Mouse (Mus musculus) limb, embryonic 11.5 days (tissue): ENCODE measurements around the gene Unc79. TPM values are rescaled to one million over a fixed set of nuclear protein-coding genes. Genes with fewer than 3 reads are reported as not detected.

ENCODE experiments used
- ATAC-seq: fragments of 200-750 bp; cut with Nextera tagmentation; 2 replicates; pipeline ENCODE4 v1.8.0; 2017; ENCODE audit warnings: low read depth; ENCODE audit not compliant: insufficient number of reproducible peaks, low FRiP score, low TSS enrichment
- DNase-seq: peaks from one replicate; pipeline ENCODE4 v3.0.0-alpha.2; 2015; ENCODE audit warnings: low spot score
- H3K27ac ChIP-seq: fragments of 300-500 bp; sonication (generic); replicated peaks from 2 replicates; pipeline ENCODE4 v1.5.1; 2014; ENCODE audit warnings: low read depth, mild to moderate bottlenecking, low read length
- H3K27me3 ChIP-seq: fragments of 300-500 bp; sonication (generic); 2 replicates; pipeline ENCODE4 v1.6.1; 2014; ENCODE audit warnings: mild to moderate bottlenecking, low read length, mixed read lengths; ENCODE audit not compliant: control insufficient read depth, insufficient read depth
- H3K36me3 ChIP-seq: fragments of 300-500 bp; sonication (generic); 2 replicates; pipeline ENCODE4 v1.6.1; 2014; ENCODE audit warnings: mild to moderate bottlenecking, low read length, moderate library complexity, mixed read lengths; ENCODE audit not compliant: control insufficient read depth, insufficient read depth
- H3K4me1 ChIP-seq: fragments of 300-500 bp; sonication (generic); 2 replicates; pipeline ENCODE4 v1.6.1; 2014; ENCODE audit warnings: low read length, mixed read lengths; ENCODE audit not compliant: control insufficient read depth, insufficient read depth
- H3K4me2 ChIP-seq: fragments of 300-500 bp; sonication (generic); 2 replicates; pipeline ENCODE4 v1.6.1; 2014; ENCODE audit warnings: low read depth, mild to moderate bottlenecking, moderate library complexity; ENCODE audit not compliant: severe bottlenecking
- H3K4me3 ChIP-seq: fragments of 300-500 bp; sonication (generic); 2 replicates; pipeline ENCODE4 v1.5.1; 2014; ENCODE audit warnings: low read depth, low read length
- H3K9ac ChIP-seq: fragments of 300-500 bp; sonication (generic); 2 replicates; pipeline ENCODE4 v1.6.1; 2014; ENCODE audit warnings: mild to moderate bottlenecking, low read length
- H3K9me3 ChIP-seq: fragments of 300-500 bp; sonication (generic); 2 replicates; pipeline ENCODE4 v1.6.1; 2016; ENCODE audit warnings: low read length; ENCODE audit not compliant: control insufficient read depth
- WGBS: fragments of 180-500 bp; shearing (Covaris S2); extraction: QIAGEN DNeasy Blood & Tissue Kit; methylation state at CpG from one replicate; pipeline ENCODE4 v1.1.7; 2014; 5-methylcytosine and 5-hydroxymethylcytosine counted together
- polyA plus RNA-seq: library from polyadenylated mRNA; unstranded; fragments of >200 nt; fragmentation: Nextera tagmentation; extraction: Ambion mirVana; gene quantifications from 2 replicates; pipeline ENCODE4 v1.2.1, GENCODE M21; 2014

Unc79 gene
- polyA plus RNA-seq, 1 experiment from 2014 or later, result 0.16 TPM

DNA sequence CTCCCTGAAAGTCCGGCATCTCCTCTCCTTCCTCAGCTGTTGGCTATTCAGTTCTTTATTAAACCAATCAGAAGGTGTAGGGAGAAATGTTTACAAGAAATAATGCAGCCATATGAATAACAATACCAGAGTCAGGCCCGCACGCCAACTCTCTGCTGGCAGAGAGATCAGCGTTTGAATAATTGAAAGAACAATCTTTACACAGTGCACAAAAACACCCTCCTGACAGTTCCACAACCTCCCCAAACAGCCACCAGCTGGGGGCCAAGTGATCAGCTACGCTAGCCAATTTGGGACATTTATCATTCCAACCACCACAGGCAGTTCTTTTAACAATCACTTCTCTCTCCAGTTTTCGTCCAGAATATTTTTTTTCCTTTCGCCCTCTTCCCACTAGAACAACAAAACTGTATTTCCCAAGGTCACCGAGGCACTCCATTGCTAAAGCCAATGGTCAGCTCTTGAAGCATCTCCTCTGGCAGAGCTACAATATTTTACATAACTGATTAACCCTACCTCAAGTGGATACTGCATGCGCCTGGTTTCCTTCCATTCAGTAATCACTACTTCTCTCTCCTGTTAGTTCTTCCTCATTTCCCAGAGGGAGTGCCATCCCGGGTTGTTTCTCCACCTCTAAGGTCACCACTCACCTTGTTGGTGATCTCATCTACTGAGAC lies 169.0 kb downstream of the Unc79 start:
- WGBS, result 76% methylated on average over 10 of the region's 10 CpGs
- Histone ChIP-seq H3K27ac (no peak overlapping the region), H3K9ac (no peak overlapping the region), H3K4me2 (no peak overlapping the region), H3K4me1 (0 out of 2 replicates have a peak, but pooled peaks cover 2% of the 10 kb centered on the region), H3K27me3 (no peaks in the 10 kb centered on the region), H3K9me3 (no peaks in the 10 kb centered on the region), H3K4me3 (no peak overlapping the region), H3K36me3 (no peaks in the 10 kb centered on the region)
- DNase-seq (no peak), ATAC-seq (no peak)

GRCm38 (mm10) chr12:103121928-103122327 lies 173.3 kb downstream of the Unc79 start:
- Histone ChIP-seq H3K9ac (no peak overlapping the region), H3K9me3 (no peaks in the 10 kb centered on the region), H3K27ac (no peak overlapping the region), H3K4me1 (no peaks in the 10 kb centered on the region), H3K4me3 (no peak overlapping the region), H3K27me3 (no peaks in the 10 kb centered on the region), H3K4me2 (no peak overlapping the region), H3K36me3 (no peaks in the 10 kb centered on the region)
- WGBS, result 85% methylated on average over 5 of the region's 5 CpGs
- ATAC-seq (no peak), DNase-seq (no peak)

DNA sequence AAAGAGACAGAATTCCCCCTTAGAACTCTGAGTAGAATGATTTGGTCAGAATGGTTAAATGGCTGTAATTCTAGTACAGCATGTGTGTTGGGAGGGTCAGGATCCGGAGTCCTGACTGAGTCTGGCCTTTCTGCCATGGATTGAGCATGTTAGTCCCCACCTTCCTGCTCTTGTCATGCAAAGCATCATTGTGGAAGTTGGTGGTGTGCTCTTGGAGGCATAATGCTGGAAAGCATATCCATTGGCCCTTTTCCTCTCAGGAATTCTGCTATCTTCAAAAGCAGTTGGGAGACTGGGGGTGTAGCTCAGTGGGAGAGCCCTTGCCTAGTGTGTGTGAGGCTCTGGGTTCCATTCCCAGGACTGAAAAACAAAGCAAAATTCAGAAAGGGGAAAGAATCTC lies 175.2 kb downstream of the Unc79 start:
- no peaks in the 10 kb centered on the region for H3K9me3 ChIP-seq
- H3K4me3 ChIP-seq, result no peak overlapping the region
- no peak overlapping the region for H3K9ac ChIP-seq
- DNase-seq (no peak), ATAC-seq (no peak)
- H3K36me3 ChIP-seq, result no peaks in the 10 kb centered on the region
- WGBS, result 78% methylated on average over 1 of the region's 1 CpGs
- no peaks in the 10 kb centered on the region for H3K27me3 ChIP-seq
- no peak overlapping the region for H3K27ac ChIP-seq
- no peak overlapping the region for H3K4me2 ChIP-seq
- H3K4me1 ChIP-seq, result no peaks in the 10 kb centered on the region

DNA sequence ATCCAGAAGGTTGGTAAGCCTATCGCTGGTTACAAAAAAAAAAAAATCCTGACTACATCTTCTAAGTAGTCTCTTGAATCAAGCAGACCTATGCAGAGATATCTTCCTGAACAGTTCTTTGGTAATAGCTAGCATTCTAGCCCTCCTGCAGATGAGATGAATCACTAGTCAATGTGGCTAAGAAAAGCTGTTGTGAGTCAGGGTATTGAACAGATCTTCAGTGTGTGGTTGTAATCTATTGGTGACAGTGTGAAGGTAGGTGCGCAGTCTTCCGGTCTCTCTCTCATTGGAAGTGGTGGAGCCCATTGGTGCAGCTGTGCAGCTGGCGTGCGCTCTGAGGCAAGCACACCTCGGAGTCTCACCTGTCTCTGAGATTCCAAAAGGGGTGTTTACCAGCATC lies 180.3 kb downstream of the Unc79 start:
- no peak for ATAC-seq
- no peak overlapping the region for H3K4me3 ChIP-seq
- 96% methylated on average over 6 of the region's 6 CpGs for WGBS
- H3K4me2 ChIP-seq, result no peak overlapping the region
- no peaks in the 10 kb centered on the region for H3K9me3 ChIP-seq
- H3K27me3 ChIP-seq, result no peaks in the 10 kb centered on the region
- no peak for DNase-seq
- H3K27ac ChIP-seq, result no peak overlapping the region
- no peaks in the 10 kb centered on the region for H3K36me3 ChIP-seq
- no peaks in the 10 kb centered on the region for H3K4me1 ChIP-seq
- H3K9ac ChIP-seq, result no peak overlapping the region

DNA sequence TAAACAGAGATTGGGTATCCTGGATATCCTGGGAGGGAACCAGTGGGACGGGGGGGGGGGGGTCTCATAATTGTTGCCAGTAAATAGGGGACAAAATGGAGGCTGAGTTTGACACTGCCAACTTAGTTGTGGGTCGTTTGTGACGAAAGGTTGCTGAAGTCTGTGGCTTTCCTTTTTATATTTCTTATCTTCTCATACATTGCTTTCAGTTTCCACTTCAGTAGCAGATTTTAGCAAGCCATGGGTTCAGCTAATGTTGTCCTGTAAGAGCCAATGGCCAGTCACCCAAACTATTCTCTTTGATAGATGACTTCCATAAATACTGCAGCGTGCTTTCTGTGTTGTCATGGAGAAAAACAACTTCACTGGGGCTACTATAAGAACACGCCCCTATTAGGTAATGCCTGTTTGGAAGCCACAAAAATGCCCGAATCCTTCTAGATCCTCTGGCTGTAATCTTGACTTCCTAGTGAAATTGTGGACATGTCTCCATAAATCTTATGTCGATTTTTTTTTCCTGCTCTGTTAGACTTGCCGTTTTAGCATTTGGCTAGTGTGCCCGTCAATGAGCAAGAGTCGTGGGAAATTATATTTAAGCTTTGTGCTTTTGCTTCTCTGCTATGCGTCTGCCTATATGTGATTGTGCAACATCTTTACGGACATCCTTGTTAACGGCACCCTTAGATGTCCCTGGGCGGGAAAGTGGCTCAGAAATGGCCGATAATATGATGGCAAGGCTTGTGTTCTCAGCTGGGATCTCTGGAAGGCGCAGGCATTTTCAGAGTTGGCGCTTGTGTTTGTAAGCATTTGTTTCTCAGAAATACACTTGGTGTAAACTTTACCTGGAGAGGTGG lies 181.0 kb downstream of the Unc79 start:
- no peak for ATAC-seq
- no peak overlapping the region for H3K9ac ChIP-seq
- H3K4me3 ChIP-seq, result no peak overlapping the region
- H3K36me3 ChIP-seq, result no peaks in the 10 kb centered on the region
- no peaks in the 10 kb centered on the region for H3K9me3 ChIP-seq
- H3K4me1 ChIP-seq, result no peaks in the 10 kb centered on the region
- H3K4me2 ChIP-seq, result no peak overlapping the region
- H3K27me3 ChIP-seq, result no peaks in the 10 kb centered on the region
- WGBS, result 85% methylated on average over 17 of the region's 17 CpGs
- no peak for DNase-seq
- no peak overlapping the region for H3K27ac ChIP-seq

- WGBS, result 59% methylated on average over 6 of the region's 6 CpGs
- no peaks in the 10 kb centered on the region for H3K4me1 ChIP-seq
- no peak overlapping the region for H3K4me2 ChIP-seq
- no peaks in the 10 kb centered on the region for H3K36me3 ChIP-seq
- no peak overlapping the region for H3K27ac ChIP-seq
- ATAC-seq, result no peak
- DNase-seq, result no peak
- no peaks in the 10 kb centered on the region for H3K27me3 ChIP-seq
- no peak overlapping the region for H3K4me3 ChIP-seq
- H3K9ac ChIP-seq, result no peak overlapping the region
- H3K9me3 ChIP-seq, result no peaks in the 10 kb centered on the region
Observed at GRCm38 (mm10) chr12:103131419-103131818, 182.8 kb downstream of the Unc79 start.

- no peaks in the 10 kb centered on the region for H3K9me3 ChIP-seq
- 62% methylated on average over 9 of the region's 9 CpGs for WGBS
- DNase-seq, result peak; percentile 42
- H3K27me3 ChIP-seq, result no peaks in the 10 kb centered on the region
- H3K36me3 ChIP-seq, result no peaks in the 10 kb centered on the region
- no peak for ATAC-seq
- no peaks in the 10 kb centered on the region for H3K4me1 ChIP-seq
- H3K4me2 ChIP-seq, result no peak overlapping the region
- no peak overlapping the region for H3K27ac ChIP-seq
- H3K4me3 ChIP-seq, result no peak overlapping the region
- no peak overlapping the region for H3K9ac ChIP-seq
Observed at GRCm38 (mm10) chr12:103142550-103143010, 193.9 kb downstream of the Unc79 start.

- H3K36me3 ChIP-seq, result no peaks in the 10 kb centered on the region
- no peak overlapping the region for H3K4me2 ChIP-seq
- H3K27me3 ChIP-seq, result no peaks in the 10 kb centered on the region
- no peak for ATAC-seq
- H3K27ac ChIP-seq, result no peak overlapping the region
- WGBS, result 29% methylated on average over 9 of the region's 9 CpGs
- no peak overlapping the region for H3K9ac ChIP-seq
- peak; percentile 71 for DNase-seq
- H3K9me3 ChIP-seq, result no peaks in the 10 kb centered on the region
- H3K4me1 ChIP-seq, result no peaks in the 10 kb centered on the region
- H3K4me3 ChIP-seq, result no peak overlapping the region
Observed at GRCm38 (mm10) chr12:103143798-103144565, 195.3 kb downstream of the Unc79 start.
